Mouse (Mus musculus) hindbrain, embryonic 16.5 days (tissue): ENCODE data around the gene Inafm2. TPM values are rescaled to one million over a fixed set of nuclear protein-coding genes. Genes with fewer than 3 reads are reported as not detected.
A peak's percentile ranks its signal among the peaks of the same experiment; 100 is the strongest.

Experiments
- ATAC-seq: fragments of 200-750 bp; cut with Nextera tagmentation; 2 replicates; pipeline ENCODE4 v1.8.0; 2017; ENCODE audit warnings: moderate TSS enrichment, moderate library complexity
- H3K27ac ChIP-seq: fragments of 300-500 bp; sonication (generic); 2 replicates; pipeline ENCODE4 v1.5.1; 2014; ENCODE audit warnings: low read depth, mild to moderate bottlenecking, control low read depth, low read length, moderate library complexity
- H3K27me3 ChIP-seq: fragments of 300-500 bp; sonication (generic); replicated peaks from 2 replicates; pipeline ENCODE4 v1.6.1; 2014; ENCODE audit warnings: low read length; ENCODE audit not compliant: control insufficient read depth, insufficient read depth
- H3K36me3 ChIP-seq: fragments of 300-500 bp; sonication (generic); 2 replicates; pipeline ENCODE4 v1.6.1; 2014; ENCODE audit warnings: mild to moderate bottlenecking, low read length, moderate library complexity, mixed read lengths; ENCODE audit not compliant: control insufficient read depth, insufficient read depth
- H3K4me1 ChIP-seq: fragments of 300-500 bp; sonication (generic); 2 replicates; pipeline ENCODE4 v1.6.1; 2014; ENCODE audit warnings: low read depth, low read length; ENCODE audit not compliant: control insufficient read depth, insufficient read depth
- H3K4me2 ChIP-seq: fragments of 300-500 bp; sonication (generic); 2 replicates; pipeline ENCODE4 v1.6.1; 2014; ENCODE audit warnings: mild to moderate bottlenecking, low read length, control low read depth, moderate library complexity
- H3K4me3 ChIP-seq: fragments of 300-500 bp; sonication (generic); 2 replicates; pipeline ENCODE4 v1.5.1; 2014; ENCODE audit warnings: mild to moderate bottlenecking, low read length, control low read depth, moderate library complexity
- H3K9ac ChIP-seq: fragments of 300-500 bp; sonication (generic); 2 replicates; pipeline ENCODE4 v1.6.1; 2014; ENCODE audit warnings: low read depth, mild to moderate bottlenecking, control low read depth, low read length, moderate library complexity
- H3K9me3 ChIP-seq: fragments of 300-500 bp; sonication (generic); 2 replicates; pipeline ENCODE4 v1.6.1; 2014; ENCODE audit warnings: mild to moderate bottlenecking, low read length, moderate library complexity; ENCODE audit not compliant: control insufficient read depth
- WGBS: fragments of 180-500 bp; shearing (Covaris S2); extraction: QIAGEN DNeasy Blood & Tissue Kit; methylation state at CpG from one replicate; pipeline ENCODE4 v1.1.7; 2014; 5-methylcytosine and 5-hydroxymethylcytosine counted together
- polyA plus RNA-seq: library from polyadenylated mRNA; unstranded; fragments of >200 nt; fragmentation: Nextera tagmentation; extraction: Ambion mirVana; gene quantifications from 2 replicates; pipeline ENCODE4 v1.2.1, GENCODE M21; 2015

Gene Inafm2
- polyA plus RNA-seq, 1 experiment from 2014 or later: 20.4 TPM

- ATAC-seq: no peak
- WGBS: 87% methylated on average over 5 of the region's 5 CpGs
- peaks cover 10% of the 10 kb centered on the region for H3K27me3 ChIP-seq
Measured at GRCm38 (mm10) chr2:118716677-118717076, 28.9 kb upstream of the Inafm2 start.

DNA sequence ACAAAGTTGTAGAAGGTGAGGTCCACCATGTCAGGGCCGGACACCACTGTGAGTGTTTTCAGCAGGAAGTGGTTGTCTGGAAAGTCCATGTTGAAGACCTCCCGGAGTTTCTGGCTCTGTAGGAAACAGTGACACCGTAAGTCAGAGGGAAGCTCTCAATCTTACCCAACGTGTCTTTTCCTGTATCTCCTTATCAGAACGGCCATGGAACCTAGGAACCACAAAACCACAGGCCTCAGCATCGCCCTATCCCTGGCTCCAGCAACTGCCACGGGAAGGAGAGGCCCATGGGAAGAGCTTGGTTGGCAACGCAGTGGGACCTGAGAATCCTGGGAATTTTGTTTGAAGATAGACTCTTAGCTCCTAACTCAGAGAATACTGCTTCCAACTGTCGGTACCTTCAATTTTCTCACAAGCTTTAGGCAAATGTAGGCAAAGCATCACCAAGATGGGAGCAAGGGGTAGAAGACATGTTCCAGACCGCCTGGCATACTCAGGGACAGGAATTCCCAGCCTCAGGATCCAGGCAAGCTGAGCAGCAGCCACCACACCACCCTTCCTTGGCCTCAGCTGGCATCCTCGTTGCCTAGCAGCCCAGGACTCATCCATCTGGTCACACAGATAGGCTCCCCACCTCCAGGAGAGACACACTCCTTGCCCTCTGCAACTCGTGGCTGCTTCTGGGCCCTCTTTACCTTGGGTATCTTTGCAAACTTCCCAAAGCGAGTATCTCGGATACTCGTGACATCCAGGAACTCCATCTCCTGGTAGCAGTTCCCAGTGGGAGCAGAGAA, 21.7 kb upstream of the Inafm2 start:
- Histone ChIP-seq H3K27me3 (peaks cover 3% of the 10 kb centered on the region; the same call in 1 of the 2 replicates), H3K4me3 (no peak overlapping the region), H3K9me3 (no peaks in the 10 kb centered on the region), H3K4me1 (no peaks in the 10 kb centered on the region), H3K27ac (no peak overlapping the region), H3K4me2 (no peak overlapping the region), H3K9ac (no peak overlapping the region), H3K36me3 (no peaks in the 10 kb centered on the region)
- ATAC-seq: no peak
- WGBS: 81% methylated on average over 15 of the region's 15 CpGs

More at GRCm38 (mm10) chr2:118716677-118717076, 28.9 kb upstream of the Inafm2 start:
- Histone ChIP-seq H3K27ac (no peak overlapping the region), H3K4me2 (no peak overlapping the region), H3K36me3 (no peaks in the 10 kb centered on the region), H3K4me1 (peaks cover 4% of the 10 kb centered on the region), H3K9ac (no peak overlapping the region), H3K4me3 (no peak overlapping the region), H3K9me3 (no peaks in the 10 kb centered on the region)

GRCm38 (mm10) chr2:118725511-118725910, 20.0 kb upstream of the Inafm2 start:
- Histone ChIP-seq H3K4me2 (no peak overlapping the region), H3K27ac (no peak overlapping the region), H3K9ac (no peak overlapping the region), H3K27me3 (peaks cover 3% of the 10 kb centered on the region), H3K4me3 (no peak overlapping the region), H3K4me1 (no peaks in the 10 kb centered on the region), H3K36me3 (no peaks in the 10 kb centered on the region), H3K9me3 (no peaks in the 10 kb centered on the region)
- 86% methylated on average over 4 of the region's 4 CpGs for WGBS
- ATAC-seq: no peak

DNA sequence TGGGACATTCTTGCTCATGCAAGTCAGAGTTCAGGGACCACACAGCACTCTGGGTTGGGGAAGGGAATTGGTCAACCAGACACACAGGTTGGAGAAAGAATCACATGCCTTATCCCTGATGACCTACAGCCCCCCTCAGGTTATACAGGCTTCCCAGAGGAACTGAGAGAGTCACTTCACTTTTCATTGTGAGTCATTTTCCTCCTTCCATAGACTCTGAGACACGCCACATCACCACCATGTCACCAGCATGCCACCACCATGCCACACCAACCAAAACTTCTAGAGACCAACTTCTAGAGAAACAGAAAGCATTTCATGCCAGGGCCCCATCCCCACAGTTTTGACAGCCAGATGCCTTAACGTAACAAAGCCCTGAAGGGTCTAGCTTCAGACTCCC, 18.7 kb upstream of the Inafm2 start:
- Histone ChIP-seq H3K4me2 (no peak overlapping the region), H3K4me1 (no peaks in the 10 kb centered on the region), H3K9me3 (no peaks in the 10 kb centered on the region), H3K9ac (no peak overlapping the region), H3K27me3 (peaks cover 3% of the 10 kb centered on the region), H3K27ac (no peak overlapping the region), H3K4me3 (no peak overlapping the region), H3K36me3 (no peaks in the 10 kb centered on the region)
- no peak for ATAC-seq
- WGBS: 83% methylated on average over 2 of the region's 2 CpGs

DNA sequence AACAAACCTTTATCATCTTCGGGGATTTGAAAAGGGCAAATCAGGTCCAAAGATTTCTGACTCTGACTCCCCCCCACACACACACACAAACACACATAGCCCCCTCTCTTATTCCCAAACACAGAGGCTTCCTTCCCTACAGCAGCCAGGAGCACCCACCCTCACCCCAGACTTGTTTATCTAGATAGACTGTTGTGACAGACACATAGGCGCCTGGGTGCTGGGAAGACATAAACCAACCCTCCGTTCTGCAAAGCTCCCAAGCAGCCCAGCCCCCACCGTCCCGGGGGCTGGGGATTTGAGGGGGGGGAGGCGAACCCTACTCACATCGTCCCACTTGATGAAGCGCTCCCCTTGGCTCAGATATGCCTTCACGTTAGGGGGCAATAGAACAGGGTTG, 17.6 kb upstream of the Inafm2 start:
- no peak overlapping the region for H3K27ac ChIP-seq
- no peak for ATAC-seq
- H3K9me3 ChIP-seq: no peaks in the 10 kb centered on the region
- no peak overlapping the region for H3K4me2 ChIP-seq
- peaks cover 3% of the 10 kb centered on the region for H3K27me3 ChIP-seq
- WGBS: 35% methylated on average over 9 of the region's 9 CpGs
- no peak overlapping the region for H3K4me3 ChIP-seq
- H3K4me1 ChIP-seq: no peaks in the 10 kb centered on the region
- no peak overlapping the region for H3K9ac ChIP-seq
- no peaks in the 10 kb centered on the region for H3K36me3 ChIP-seq

DNA sequence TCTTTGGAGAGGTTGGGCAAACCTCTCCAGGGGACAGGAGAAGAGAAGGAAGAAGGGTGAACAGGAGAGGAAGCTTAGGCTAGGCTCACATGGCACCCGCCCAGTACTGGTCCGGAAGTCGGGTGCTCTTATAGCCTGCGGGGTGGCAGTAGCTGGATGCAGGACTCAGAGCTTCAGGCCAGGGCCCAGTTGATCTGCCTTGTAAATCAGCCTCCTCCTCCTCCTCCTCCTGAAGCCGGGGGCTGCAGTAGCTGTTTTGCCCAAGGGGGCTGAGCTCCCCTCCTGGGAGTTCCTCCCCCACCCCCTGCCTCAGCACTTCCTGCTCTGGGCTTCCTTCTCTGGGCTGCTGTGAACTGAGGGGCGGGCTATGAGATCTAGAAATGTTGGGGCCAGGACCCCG, 17.2 kb upstream of the Inafm2 start, which contains the start of gene Plcb2:
Gene Plcb2, minus strand, starts transcription at position 102 of the 400 bp plus-strand sequence.
- Histone ChIP-seq H3K4me3 (no peak within 1 kb of the TSS), H3K36me3 (no peaks in the 10 kb centered on the region), H3K27ac (no peak within 1 kb of the TSS), H3K4me1 (no peaks in the 10 kb centered on the region), H3K27me3 (peaks cover 3% of the 10 kb centered on the region), H3K9me3 (no peaks in the 10 kb centered on the region), H3K9ac (no peak within 1 kb of the TSS), H3K4me2 (no peak within 1 kb of the TSS)
- 40% methylated on average over 6 of the region's 7 CpGs for WGBS
- no peak for ATAC-seq

GRCm38 (mm10) chr2:118729194-118729593, 16.4 kb upstream of the Inafm2 start:
- WGBS: 53% methylated on average over 4 of the region's 4 CpGs
- no peak for ATAC-seq

DNA sequence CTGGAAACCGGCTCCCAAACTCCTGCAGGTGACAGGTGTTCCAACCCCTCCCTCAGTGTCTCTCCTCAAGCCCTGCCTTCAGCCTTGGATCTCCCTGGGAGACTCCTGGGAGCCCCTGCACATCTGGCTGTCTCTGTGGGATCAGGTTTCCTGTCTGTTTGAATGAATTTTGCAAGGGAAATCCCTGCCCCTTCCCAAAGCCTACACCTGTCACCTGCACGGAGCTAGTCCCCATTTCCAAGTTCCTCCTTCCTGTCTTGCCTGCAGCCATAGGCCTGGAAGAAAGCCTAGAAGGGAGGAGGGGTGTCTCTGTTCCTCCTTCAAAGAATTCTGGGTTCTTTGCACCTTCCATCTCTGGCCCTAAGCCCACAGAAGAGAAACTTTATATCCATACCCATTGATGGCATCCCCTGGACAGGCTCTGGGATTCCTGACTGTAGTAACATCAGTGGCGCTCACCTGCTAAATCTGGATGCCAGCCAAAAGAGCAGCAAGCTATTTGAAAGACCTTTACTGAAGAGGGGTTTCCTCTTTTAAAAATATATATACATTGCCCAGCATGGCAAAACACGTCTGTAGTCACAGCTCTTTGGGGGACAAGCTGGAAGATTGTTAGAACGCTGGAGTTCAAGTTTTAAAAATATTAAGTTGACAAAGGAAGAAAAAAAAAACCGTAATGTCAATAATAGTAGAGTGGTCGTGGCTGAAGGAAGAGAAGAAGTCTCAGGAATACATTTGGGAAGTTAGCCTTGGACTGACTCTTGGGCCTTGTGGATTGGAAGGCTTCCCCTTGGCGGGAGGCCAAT, 15.5 kb upstream of the Inafm2 start:
- no peaks in the 10 kb centered on the region for H3K36me3 ChIP-seq
- H3K9ac ChIP-seq: no peak overlapping the region
- H3K4me1 ChIP-seq: no peaks in the 10 kb centered on the region
- peaks cover 3% of the 10 kb centered on the region for H3K27me3 ChIP-seq
- no peak overlapping the region for H3K4me2 ChIP-seq
- H3K27ac ChIP-seq: no peak overlapping the region
- WGBS: 22% methylated on average over 8 of the region's 8 CpGs
- H3K4me3 ChIP-seq: no peak overlapping the region
- no peaks in the 10 kb centered on the region for H3K9me3 ChIP-seq
- peak; percentile 9; the same call in 1 of the 2 replicates for ATAC-seq

More at GRCm38 (mm10) chr2:118729194-118729593, 16.4 kb upstream of the Inafm2 start:
- H3K9me3 ChIP-seq: no peaks in the 10 kb centered on the region
- H3K9ac ChIP-seq: no peak overlapping the region
- no peaks in the 10 kb centered on the region for H3K4me1 ChIP-seq
- no peaks in the 10 kb centered on the region for H3K36me3 ChIP-seq
- H3K27me3 ChIP-seq: peaks cover 3% of the 10 kb centered on the region
- H3K4me3 ChIP-seq: no peak overlapping the region
- no peak overlapping the region for H3K27ac ChIP-seq
- H3K4me2 ChIP-seq: no peak overlapping the region

DNA sequence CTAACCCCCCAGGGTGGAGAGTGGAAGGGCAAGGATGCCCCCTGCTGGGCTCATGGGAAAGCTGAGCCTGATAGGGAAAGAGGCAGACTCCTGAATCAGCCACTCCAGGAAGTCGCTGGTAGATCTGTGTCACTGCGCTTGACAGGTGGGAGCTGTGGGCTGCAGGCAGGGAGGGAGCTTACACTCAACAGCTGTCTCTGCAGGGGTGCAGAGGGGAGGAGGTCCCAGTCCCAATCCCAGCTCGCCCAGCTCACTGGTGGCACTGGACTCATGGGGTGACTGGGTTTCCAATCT, 15.0 kb upstream of the Inafm2 start:
- no peak overlapping the region for H3K4me3 ChIP-seq
- no peak overlapping the region for H3K4me2 ChIP-seq
- 7% methylated on average over 3 of the region's 3 CpGs for WGBS
- no peaks in the 10 kb centered on the region for H3K4me1 ChIP-seq
- H3K9ac ChIP-seq: no peak overlapping the region
- no peak overlapping the region for H3K27ac ChIP-seq
- peaks cover 3% of the 10 kb centered on the region for H3K27me3 ChIP-seq
- no peaks in the 10 kb centered on the region for H3K9me3 ChIP-seq
- peak; percentile 40; the same call in 1 of the 2 replicates for ATAC-seq
- H3K36me3 ChIP-seq: no peaks in the 10 kb centered on the region
